Mouse (Mus musculus) embryonic facial prominence, embryonic 11.5 days (tissue): ENCODE measurements around the gene Trpc4. TPM values are rescaled to one million over a fixed set of nuclear protein-coding genes. Genes with fewer than 3 reads are reported as not detected.

Experiments
- ATAC-seq: fragments of 200-750 bp; cut with Nextera tagmentation; replicated peaks from 2 replicates; pipeline ENCODE4 v1.8.0; 2017; ENCODE audit warnings: low read depth; ENCODE audit not compliant: insufficient number of reproducible peaks, low FRiP score, low TSS enrichment
- DNase-seq: peaks from one replicate; pipeline ENCODE4 v3.0.0-alpha.2; 2015; ENCODE audit warnings: low spot score
- H3K27ac ChIP-seq: fragments of 300-500 bp; sonication (generic); replicated peaks from 2 replicates; pipeline ENCODE4 v1.5.1; 2014; ENCODE audit warnings: mild to moderate bottlenecking, low read depth, low read length, control low read depth
- H3K27me3 ChIP-seq: fragments of 300-500 bp; sonication (generic); 2 replicates; pipeline ENCODE4 v1.6.1; 2014; ENCODE audit warnings: mild to moderate bottlenecking, low read length, moderate library complexity, mixed read lengths; ENCODE audit not compliant: control insufficient read depth, insufficient read depth
- H3K36me3 ChIP-seq: fragments of 300-500 bp; sonication (generic); replicated peaks from 2 replicates; pipeline ENCODE4 v1.6.1; 2014; ENCODE audit warnings: low read depth, mild to moderate bottlenecking, low read length, moderate library complexity, mixed read lengths; ENCODE audit not compliant: control insufficient read depth, insufficient read depth
- H3K4me1 ChIP-seq: fragments of 300-500 bp; sonication (generic); 2 replicates; pipeline ENCODE4 v1.6.1; 2014; ENCODE audit warnings: low read length, mixed read lengths; ENCODE audit not compliant: control insufficient read depth, insufficient read depth
- H3K4me2 ChIP-seq: fragments of 300-500 bp; sonication (generic); 2 replicates; pipeline ENCODE4 v1.6.1; 2014; ENCODE audit warnings: low read depth, mild to moderate bottlenecking, control low read depth, low read length, moderate library complexity
- H3K4me3 ChIP-seq: fragments of 300-500 bp; sonication (generic); 2 replicates; pipeline ENCODE4 v1.5.1; 2014; ENCODE audit warnings: low read depth, low read length, control low read depth
- H3K9ac ChIP-seq: fragments of 300-500 bp; sonication (generic); replicated peaks from 2 replicates; pipeline ENCODE4 v1.6.1; 2014; ENCODE audit warnings: mild to moderate bottlenecking, control low read depth, low read length
- H3K9me3 ChIP-seq: fragments of 300-500 bp; sonication (generic); replicated peaks from 2 replicates; pipeline ENCODE4 v1.6.1; 2016; ENCODE audit warnings: mild to moderate bottlenecking, low read length, inconsistent platforms, mixed read lengths; ENCODE audit not compliant: control insufficient read depth
- WGBS: fragments of 180-500 bp; shearing (Covaris S2); extraction: QIAGEN DNeasy Blood & Tissue Kit; methylation state at CpG from one replicate; pipeline ENCODE4 v1.1.7; 2014; 5-methylcytosine and 5-hydroxymethylcytosine counted together
- polyA plus RNA-seq: library from polyadenylated mRNA; unstranded; fragments of >200 nt; fragmentation: Nextera tagmentation; extraction: Ambion mirVana; gene quantifications from 2 replicates; pipeline ENCODE4 v1.2.1, GENCODE M21; 2014

The Trpc4 gene
- polyA plus RNA-seq, 1 experiment from 2014 or later: 1.0 TPM

DNA sequence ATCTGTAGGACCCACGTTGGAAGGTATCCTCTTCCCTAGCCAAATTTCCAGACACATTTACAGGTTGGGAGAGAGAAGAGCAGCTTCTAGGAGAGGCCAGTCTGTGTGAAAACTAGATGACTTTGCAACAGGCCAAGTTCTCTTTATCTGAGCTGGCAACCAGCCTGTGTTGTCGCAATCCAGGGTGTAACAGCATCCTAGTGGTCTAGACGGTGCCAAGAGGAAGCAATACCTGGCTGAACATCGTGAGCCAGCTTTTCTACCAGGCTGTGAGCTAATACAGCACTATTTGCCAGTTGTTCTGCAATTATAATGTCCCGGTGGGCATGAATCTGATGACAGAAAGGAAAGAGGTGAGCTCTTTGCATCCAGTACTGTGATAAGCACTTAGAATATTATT, 83.1 kb downstream of the Trpc4 start:
- ATAC-seq (no peak), DNase-seq (no peak)
- Histone ChIP-seq H3K4me1 (no peaks in the 10 kb centered on the region), H3K4me3 (no peak overlapping the region), H3K27me3 (no peaks in the 10 kb centered on the region), H3K9me3 (no peaks in the 10 kb centered on the region), H3K4me2 (no peak overlapping the region), H3K27ac (no peak overlapping the region), H3K9ac (no peak overlapping the region), H3K36me3 (no peaks in the 10 kb centered on the region)
- WGBS: 74% methylated on average over 5 of the region's 5 CpGs

- 89% methylated on average over 7 of the region's 7 CpGs for WGBS
- Histone ChIP-seq H3K9ac (no peak overlapping the region), H3K4me2 (no peak overlapping the region), H3K27me3 (no peaks in the 10 kb centered on the region), H3K36me3 (no peaks in the 10 kb centered on the region), H3K9me3 (no peaks in the 10 kb centered on the region), H3K4me3 (no peak overlapping the region), H3K4me1 (no peaks in the 10 kb centered on the region), H3K27ac (no peak overlapping the region)
- DNase-seq: no peak
- ATAC-seq: no peak
These were observed 83.6 kb downstream of the Trpc4 start for GRCm38 (mm10) chr3:54239426-54239825.

- Histone ChIP-seq H3K4me3 (no peak overlapping the region), H3K9me3 (no peaks in the 10 kb centered on the region), H3K27ac (no peak overlapping the region), H3K4me2 (no peak overlapping the region), H3K9ac (no peak overlapping the region), H3K4me1 (no peaks in the 10 kb centered on the region), H3K27me3 (no peaks in the 10 kb centered on the region), H3K36me3 (no peaks in the 10 kb centered on the region)
- no peak for ATAC-seq
- WGBS: 72% methylated on average over 1 of the region's 1 CpGs
- no peak for DNase-seq
These were observed 87.3 kb downstream of the Trpc4 start for GRCm38 (mm10) chr3:54243136-54243535.

GRCm38 (mm10) chr3:54244729-54245465, 89.1 kb downstream of the Trpc4 start:
- WGBS: 85% methylated on average over 4 of the region's 4 CpGs
- no peak overlapping the region for H3K4me3 ChIP-seq
- H3K27ac ChIP-seq: no peak overlapping the region
- no peak overlapping the region for H3K9ac ChIP-seq
- H3K4me1 ChIP-seq: no peaks in the 10 kb centered on the region
- no peak overlapping the region for H3K4me2 ChIP-seq
- no peaks in the 10 kb centered on the region for H3K27me3 ChIP-seq
- no peaks in the 10 kb centered on the region for H3K9me3 ChIP-seq
- H3K36me3 ChIP-seq: no peaks in the 10 kb centered on the region
- ATAC-seq (no peak), DNase-seq (no peak)

- Histone ChIP-seq H3K27me3 (no peaks in the 10 kb centered on the region), H3K4me3 (no peak overlapping the region), H3K36me3 (no peaks in the 10 kb centered on the region), H3K4me2 (no peak overlapping the region), H3K9me3 (no peaks in the 10 kb centered on the region), H3K9ac (no peak overlapping the region), H3K27ac (no peak overlapping the region), H3K4me1 (no peaks in the 10 kb centered on the region)
- ATAC-seq: no peak
- no peak for DNase-seq
- 69% methylated on average over 2 of the region's 2 CpGs for WGBS
These were observed 90.6 kb downstream of the Trpc4 start for GRCm38 (mm10) chr3:54246416-54246815.

- Histone ChIP-seq H3K36me3 (no peaks in the 10 kb centered on the region), H3K9me3 (no peaks in the 10 kb centered on the region), H3K4me3 (no peak overlapping the region), H3K4me2 (no peak overlapping the region), H3K4me1 (no peaks in the 10 kb centered on the region), H3K27ac (no peak overlapping the region), H3K9ac (no peak overlapping the region), H3K27me3 (no peaks in the 10 kb centered on the region)
- ATAC-seq: no peak
- WGBS: 88% methylated on average over 6 of the region's 6 CpGs
- DNase-seq: no peak
These were observed 93.5 kb downstream of the Trpc4 start for GRCm38 (mm10) chr3:54249311-54249710.

DNA sequence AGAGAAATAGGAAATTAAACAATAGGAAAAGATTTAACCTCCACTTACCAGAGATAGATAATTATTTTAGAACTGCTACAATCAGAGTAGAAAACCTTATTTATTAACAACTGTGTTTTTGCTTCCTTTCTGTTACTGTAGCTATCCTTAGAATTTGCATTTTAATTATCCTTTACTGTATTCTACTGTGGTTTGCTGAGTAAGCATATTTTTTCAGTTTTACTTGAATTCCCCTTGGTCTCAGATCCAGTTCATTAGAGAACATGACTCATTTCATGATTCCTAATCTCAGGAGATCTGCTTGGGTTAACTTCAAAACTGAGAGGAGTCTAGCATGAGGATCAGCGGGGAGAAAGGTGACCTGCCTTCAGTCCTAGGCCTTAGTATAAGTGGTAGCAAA, 111.1 kb downstream of the Trpc4 start:
- H3K36me3 ChIP-seq: no peaks in the 10 kb centered on the region
- no peaks in the 10 kb centered on the region for H3K4me1 ChIP-seq
- ATAC-seq (no peak), DNase-seq (no peak)
- no peak overlapping the region for H3K4me3 ChIP-seq
- WGBS: 81% methylated on average over 1 of the region's 1 CpGs
- H3K9me3 ChIP-seq: no peaks in the 10 kb centered on the region
- no peak overlapping the region for H3K9ac ChIP-seq
- H3K27me3 ChIP-seq: no peaks in the 10 kb centered on the region
- H3K4me2 ChIP-seq: no peak overlapping the region
- no peak overlapping the region for H3K27ac ChIP-seq

DNA sequence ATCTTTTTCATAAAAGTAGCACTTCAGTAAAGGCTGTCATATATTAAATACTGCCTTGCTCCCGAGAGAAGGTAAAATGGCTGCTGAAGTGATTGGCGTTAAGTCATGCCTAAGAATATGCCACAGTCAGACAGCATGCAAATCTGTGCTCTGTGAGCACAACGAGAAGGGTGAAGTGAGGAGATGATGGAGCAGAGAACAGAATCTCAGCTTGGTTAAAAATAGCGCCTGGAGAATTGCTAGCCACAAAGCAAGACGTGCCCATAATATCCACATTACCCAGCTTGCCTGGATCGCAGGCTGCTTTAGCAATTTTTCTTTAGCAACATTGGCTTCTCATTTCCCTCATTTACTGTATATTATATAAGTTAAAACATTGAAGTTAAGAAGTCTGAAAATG, 113.3 kb downstream of the Trpc4 start:
- H3K9me3 ChIP-seq: no peaks in the 10 kb centered on the region

More for the DNA sequence above, 113.3 kb downstream of the Trpc4 start:
- ATAC-seq (no peak), DNase-seq (no peak)
- H3K27me3 ChIP-seq: no peaks in the 10 kb centered on the region
- H3K27ac ChIP-seq: no peak overlapping the region
- no peaks in the 10 kb centered on the region for H3K36me3 ChIP-seq
- 79% methylated on average over 6 of the region's 6 CpGs for WGBS
- H3K9ac ChIP-seq: no peak overlapping the region
- H3K4me1 ChIP-seq: no peaks in the 10 kb centered on the region
- H3K4me3 ChIP-seq: no peak overlapping the region
- no peak overlapping the region for H3K4me2 ChIP-seq
